Mouse (Mus musculus): ENCODE measurements around the gene Olfr739. TPM values are rescaled to one million over a fixed set of nuclear protein-coding genes. Genes with fewer than 3 reads are reported as not detected.

The Olfr739 gene
- not detected for polyA plus RNA-seq (2017; shearing (Covaris generic))

GRCm38 (mm10) chr14:50418326-50418725, at the start of gene Olfr739:
Olfr739 (plus strand) TSS chr14:50418626.
- no peak for ATAC-seq

GRCm38 (mm10) chr14:50380863-50381262, 37.6 kb upstream of the Olfr739 start, which contains the start of gene Olfr736:
Olfr736 (plus strand) TSS chr14:50381163.
- no peak for ATAC-seq

- ATAC-seq: no peak
These were observed 11.2 kb upstream of the Olfr739 start, which contains the start of gene Olfr738 for GRCm38 (mm10) chr14:50407268-50407667. Olfr738 (plus strand) TSS chr14:50407568.

- ATAC-seq: no peak
These were observed 26.8 kb downstream of the Olfr739 start, which contains the start of gene Olfr740 for GRCm38 (mm10) chr14:50445245-50445644. Olfr740 (plus strand) TSS chr14:50445545.

- no peak for ATAC-seq
These were observed 54.0 kb downstream of the Olfr739 start, which contains the start of gene Olfr741 for GRCm38 (mm10) chr14:50472438-50472837. Olfr741 (plus strand) TSS chr14:50472738.

Other genes starting within 250 kb of the Olfr739 start
- gene Olfr730, start 230.4 kb upstream of the Olfr739 start, polyA plus RNA-seq (2017; shearing (Covaris generic)): not detected
- gene Olfr731, start 176.8 kb upstream of the Olfr739 start, polyA plus RNA-seq (2017; shearing (Covaris generic)): not detected
- gene Olfr732, start 134.4 kb upstream of the Olfr739 start, polyA plus RNA-seq (2017; shearing (Covaris generic)): under 1 TPM in 1 of 2 experiments, not detected in 1; 0.17 TPM
- under 1 TPM in 1 of 2 experiments, not detected in 1; 0.28 TPM for gene Olfr733, start 117.1 kb upstream of the Olfr739 start, polyA plus RNA-seq (2017; shearing (Covaris generic))
- not detected for gene Olfr734, start 91.9 kb upstream of the Olfr739 start, polyA plus RNA-seq (2017; shearing (Covaris generic))
- gene Olfr735, start 69.8 kb upstream of the Olfr739 start, polyA plus RNA-seq (2017; shearing (Covaris generic)): not detected
- gene Tlr11, start 60.7 kb upstream of the Olfr739 start, polyA plus RNA-seq (2017; shearing (Covaris generic)): not detected
- gene Olfr736, start 37.5 kb upstream of the Olfr739 start, polyA plus RNA-seq (2017; shearing (Covaris generic)): not detected
- gene Olfr738, start 11.1 kb upstream of the Olfr739 start, polyA plus RNA-seq (2017; shearing (Covaris generic)): not detected
- not detected for gene Olfr740, start 26.9 kb downstream of the Olfr739 start, polyA plus RNA-seq (2017; shearing (Covaris generic))
- not detected for gene Olfr741, start 54.1 kb downstream of the Olfr739 start, polyA plus RNA-seq (2017; shearing (Covaris generic))
- gene Olfr742, start 85.0 kb downstream of the Olfr739 start, polyA plus RNA-seq (2017; shearing (Covaris generic)): under 1 TPM in 1 of 2 experiments, not detected in 1; 0.25 TPM
- not detected for gene Olfr743, start 103.2 kb downstream of the Olfr739 start, polyA plus RNA-seq (2017; shearing (Covaris generic))
- gene Olfr744, start 196.3 kb downstream of the Olfr739 start, polyA plus RNA-seq (2017; shearing (Covaris generic)): not detected
- not detected for gene Olfr745, start 220.8 kb downstream of the Olfr739 start, polyA plus RNA-seq (2017; shearing (Covaris generic))
- not detected for gene Olfr746, start 228.5 kb downstream of the Olfr739 start, polyA plus RNA-seq (2017; shearing (Covaris generic))

Data from activated CD4-positive, CD25-positive, alpha-beta regulatory T cell, adult 4 months (primary cell).